Mouse (Mus musculus) kidney, adult 11 months (tissue): ENCODE results near the gene Jmjd1c.
A peak's percentile ranks its signal among the peaks of the same experiment; 100 is the strongest.

Experiments
- DNase-seq: peaks from one replicate; pipeline ENCODE4 v3.0.0; 2022

The Jmjd1c gene

GRCm38 (mm10) chr10:67137437-67137836 lies 41.5 kb downstream of the Jmjd1c start:
- no peak for DNase-seq

- no peak for DNase-seq
Measured at GRCm38 (mm10) chr10:67143661-67144060, 47.7 kb downstream of the Jmjd1c start.

GRCm38 (mm10) chr10:67144269-67144668 lies 48.3 kb downstream of the Jmjd1c start:
- no peak for DNase-seq

GRCm38 (mm10) chr10:67145623-67146022 lies 49.7 kb downstream of the Jmjd1c start:
- no peak for DNase-seq

GRCm38 (mm10) chr10:67151766-67152165 lies 55.8 kb downstream of the Jmjd1c start:
- DNase-seq, result no peak

GRCm38 (mm10) chr10:67154647-67155046 lies 58.7 kb downstream of the Jmjd1c start:
- DNase-seq, result no peak

- no peak for DNase-seq
Measured at GRCm38 (mm10) chr10:67174049-67174448, 78.1 kb downstream of the Jmjd1c start.

- DNase-seq, result peak; percentile 24
Measured at GRCm38 (mm10) chr10:67176031-67176430, 80.1 kb downstream of the Jmjd1c start.

GRCm38 (mm10) chr10:67176932-67177331 lies 81.0 kb downstream of the Jmjd1c start:
- DNase-seq, result no peak

GRCm38 (mm10) chr10:67177410-67177809 lies 81.5 kb downstream of the Jmjd1c start:
- DNase-seq, result no peak

GRCm38 (mm10) chr10:67180021-67180420 lies 84.1 kb downstream of the Jmjd1c start:
- no peak for DNase-seq

GRCm38 (mm10) chr10:67180799-67181198 lies 84.9 kb downstream of the Jmjd1c start:
- no peak for DNase-seq

GRCm38 (mm10) chr10:67182651-67183050 lies 86.7 kb downstream of the Jmjd1c start:
- DNase-seq, result no peak

GRCm38 (mm10) chr10:67183086-67183485 lies 87.2 kb downstream of the Jmjd1c start:
- DNase-seq, result no peak

- no peak for DNase-seq
Measured at GRCm38 (mm10) chr10:67184441-67185070, 88.6 kb downstream of the Jmjd1c start.

- DNase-seq, result peak; percentile 84
Measured at GRCm38 (mm10) chr10:67185491-67186081, 89.7 kb downstream of the Jmjd1c start.

- DNase-seq, result no peak
Measured at GRCm38 (mm10) chr10:67186489-67186888, 90.6 kb downstream of the Jmjd1c start.

GRCm38 (mm10) chr10:67187001-67187453 lies 91.1 kb downstream of the Jmjd1c start:
- no peak for DNase-seq

- no peak for DNase-seq
Measured at GRCm38 (mm10) chr10:67187952-67188351, 92.0 kb downstream of the Jmjd1c start.

GRCm38 (mm10) chr10:67189057-67189456 lies 93.1 kb downstream of the Jmjd1c start:
- no peak for DNase-seq

GRCm38 (mm10) chr10:67190261-67190660 lies 94.3 kb downstream of the Jmjd1c start:
- no peak for DNase-seq

GRCm38 (mm10) chr10:67192366-67192765 lies 96.4 kb downstream of the Jmjd1c start:
- DNase-seq, result no peak

- no peak for DNase-seq
Measured at GRCm38 (mm10) chr10:67193003-67193652, 97.2 kb downstream of the Jmjd1c start.

- DNase-seq, result no peak
Measured at GRCm38 (mm10) chr10:67194046-67194445, 98.1 kb downstream of the Jmjd1c start.
